Mouse (Mus musculus) thymus, postnatal 0 days (tissue): ENCODE data around the gene Pax5. TPM values are rescaled to one million over a fixed set of nuclear protein-coding genes. Genes with fewer than 3 reads are reported as not detected.

ENCODE experiments used
- DNase-seq: peaks from one replicate; pipeline ENCODE4 v3.0.0-alpha.2; 2015; ENCODE audit warnings: low spot score
- polyA plus RNA-seq: library from polyadenylated mRNA; unstranded; fragments of >200 nt; fragmentation: Nextera tagmentation; extraction: Ambion mirVana; gene quantifications from 2 replicates; pipeline ENCODE4 v1.2.1, GENCODE M21; 2015

The Pax5 gene
- polyA plus RNA-seq, 1 experiment from 2014 or later: 0.03 TPM

- no peak for DNase-seq
Measured at GRCm38 (mm10) chr4:44706865-44707264, 3.4 kb downstream of the Pax5 start.

- no peak for DNase-seq
Measured at GRCm38 (mm10) chr4:44705967-44706366, 4.3 kb downstream of the Pax5 start.

GRCm38 (mm10) chr4:44705151-44705550, 5.1 kb downstream of the Pax5 start:
- no peak for DNase-seq

- peak; percentile 85 for DNase-seq
Measured at GRCm38 (mm10) chr4:44704369-44704745, 5.9 kb downstream of the Pax5 start.

- peak; percentile 7 for DNase-seq
Measured at GRCm38 (mm10) chr4:44703686-44704368, 6.5 kb downstream of the Pax5 start.

- DNase-seq: no peak
Measured at GRCm38 (mm10) chr4:44702891-44703685, 7.2 kb downstream of the Pax5 start.

- DNase-seq: no peak
Measured at GRCm38 (mm10) chr4:44702011-44702527, 8.2 kb downstream of the Pax5 start.

- DNase-seq: no peak
Measured at GRCm38 (mm10) chr4:44701513-44701912, 8.8 kb downstream of the Pax5 start.

- DNase-seq: no peak
Measured at GRCm38 (mm10) chr4:44696676-44697075, 13.6 kb downstream of the Pax5 start.

- no peak for DNase-seq
Measured at GRCm38 (mm10) chr4:44694369-44694768, 15.9 kb downstream of the Pax5 start.

GRCm38 (mm10) chr4:44685582-44685981, 24.7 kb downstream of the Pax5 start:
- no peak for DNase-seq

- no peak for DNase-seq
Measured at GRCm38 (mm10) chr4:44680242-44680897, 29.9 kb downstream of the Pax5 start.

GRCm38 (mm10) chr4:44678641-44679040, 31.6 kb downstream of the Pax5 start:
- DNase-seq: no peak

- DNase-seq: no peak
Measured at GRCm38 (mm10) chr4:44678026-44678425, 32.3 kb downstream of the Pax5 start.

- DNase-seq: no peak
Measured at GRCm38 (mm10) chr4:44674973-44675372, 35.3 kb downstream of the Pax5 start.

- DNase-seq: no peak
Measured at GRCm38 (mm10) chr4:44673726-44674125, 36.6 kb downstream of the Pax5 start.

- DNase-seq: no peak
Measured at GRCm38 (mm10) chr4:44672216-44672937, 37.9 kb downstream of the Pax5 start.

GRCm38 (mm10) chr4:44671486-44671885, 38.8 kb downstream of the Pax5 start:
- DNase-seq: no peak

- no peak for DNase-seq
Measured at GRCm38 (mm10) chr4:44671035-44671434, 39.3 kb downstream of the Pax5 start.

GRCm38 (mm10) chr4:44670380-44670779, 39.9 kb downstream of the Pax5 start:
- DNase-seq: no peak

GRCm38 (mm10) chr4:44669485-44670181, 40.7 kb downstream of the Pax5 start:
- DNase-seq: no peak
